Mouse (Mus musculus) urinary bladder, postnatal 0 days (tissue): ENCODE measurements around the gene Gabrg2. TPM values are rescaled to one million over a fixed set of nuclear protein-coding genes. Genes with fewer than 3 reads are reported as not detected.

Source experiments
- polyA plus RNA-seq: library from polyadenylated mRNA; unstranded; fragments of >200 nt; fragmentation: Nextera tagmentation; extraction: Ambion mirVana; gene quantifications from 2 replicates; pipeline ENCODE4 v1.2.1, GENCODE M21; 2015

Gabrg2 gene
- 0.16 TPM in 1 of 2 replicates, not detected in the other for polyA plus RNA-seq

DNA sequence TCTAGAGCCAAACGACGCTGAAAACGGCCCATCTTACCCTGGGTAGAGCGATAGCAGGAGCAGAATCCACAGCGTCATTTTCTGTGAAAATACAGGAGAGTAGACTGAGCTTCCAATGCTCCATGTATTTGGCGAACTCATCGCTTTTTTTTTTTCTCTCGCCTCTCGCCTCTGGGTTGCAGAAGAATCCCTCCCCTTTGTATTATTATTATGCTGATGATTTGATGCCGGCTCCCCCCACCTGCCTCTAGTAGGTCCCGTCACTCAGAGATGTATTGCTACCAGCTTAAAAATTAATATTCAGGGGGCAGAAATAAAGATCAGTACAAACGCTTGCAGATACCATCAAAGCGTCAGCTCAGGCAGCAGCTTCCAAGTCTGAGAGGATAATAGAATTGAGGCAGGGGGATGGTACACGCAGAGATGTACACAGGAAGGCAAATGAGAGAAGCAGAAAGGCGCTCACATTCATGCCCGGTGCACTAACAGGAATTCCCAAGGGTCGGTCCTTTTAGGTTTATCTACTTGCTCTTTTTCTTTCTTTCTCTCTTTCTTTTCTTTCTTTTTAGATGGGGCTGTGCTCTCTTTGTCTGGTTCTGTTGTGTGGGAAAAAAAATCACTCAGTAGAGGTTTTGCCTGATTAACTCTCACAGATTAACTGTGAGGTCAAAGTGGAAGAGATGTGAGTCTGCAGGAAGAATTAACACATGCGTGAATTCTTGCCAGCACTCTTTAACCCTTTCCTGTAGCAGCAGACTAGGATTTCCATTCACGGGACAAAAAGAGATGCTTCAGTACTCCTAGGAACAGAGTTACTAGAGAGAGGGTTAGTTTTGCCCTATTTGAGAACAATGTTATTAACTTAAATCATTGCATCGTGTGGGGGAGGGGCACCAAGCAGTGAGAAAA is at the start of gene Gabrg2:
Gabrg2 (minus strand) TSS at position 668 of the 909 bp plus-strand sequence.

Other genes starting within 250 kb of the Gabrg2 start
- 0.70 and 1.3 TPM in 2 replicates for gene Gabra1, start 182.1 kb upstream of the Gabrg2 start, polyA plus RNA-seq